Mouse (Mus musculus) adrenal gland, adult 8-10 months (tissue): Measurements from ENCODE around the gene Rapgef3. TPM values are rescaled to one million over a fixed set of nuclear protein-coding genes. Genes with fewer than 3 reads are reported as not detected.

Source experiments
- DNase-seq: peaks from one replicate; pipeline ENCODE4 v3.0.0; 2022
- total RNA-seq, 4 experiments: library from RNA; stranded (reverse); gene quantifications; 2 replicates each; pipeline ENCODE4 v1.2.4; 2022

The Rapgef3 gene
- total RNA-seq, result 10 to 100 TPM; 12.2 to 39.5 (median 25.7) TPM

DNA sequence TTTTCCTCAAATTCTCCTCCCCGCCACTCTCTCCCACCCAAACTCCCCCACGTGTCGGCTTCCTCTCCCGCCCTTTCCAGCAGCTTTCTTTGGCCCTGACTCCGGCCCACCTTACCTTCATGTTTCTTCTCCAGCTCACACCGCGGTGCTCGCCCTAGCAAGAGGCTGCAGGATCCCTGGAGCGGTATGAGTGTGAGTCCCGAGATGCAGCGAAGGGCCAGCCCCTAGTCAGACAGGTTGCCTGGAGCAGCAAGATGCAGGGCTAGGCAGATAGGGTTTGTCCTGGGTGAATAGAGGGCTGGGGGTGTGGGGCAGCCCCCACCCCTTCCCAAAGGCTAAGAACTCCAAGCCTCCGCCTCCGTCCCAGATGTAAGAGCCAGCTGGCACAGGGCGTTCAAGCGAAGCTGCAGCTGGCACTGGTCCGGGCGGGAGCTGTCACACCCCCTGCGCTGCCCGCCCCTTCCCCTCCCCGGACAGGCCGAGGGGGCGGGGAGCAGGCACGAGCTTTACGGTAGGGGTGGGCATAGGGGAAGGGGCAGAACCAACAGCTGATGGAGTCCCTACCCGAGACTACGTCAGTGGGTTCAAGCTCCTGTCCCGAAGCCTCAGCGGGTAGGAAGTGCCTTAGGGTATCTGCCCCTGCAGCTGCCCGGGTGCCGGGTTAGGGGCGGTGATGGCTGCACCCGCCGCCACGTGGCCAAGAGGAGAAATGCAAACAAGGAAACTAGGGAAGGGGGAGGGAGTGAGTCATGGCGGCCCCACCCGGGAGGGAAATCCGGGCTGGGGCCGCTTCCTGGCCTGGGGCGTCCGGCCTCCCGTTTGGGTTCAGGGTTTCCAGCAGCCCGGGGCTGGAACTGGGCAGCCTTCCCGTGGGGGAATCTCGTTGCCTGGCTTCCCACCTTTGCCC is at the start of gene Rapgef3:
TSS of gene Rapgef3 (minus strand) at position 693 of the 907 bp plus-strand sequence.
- peak; percentile 79 for DNase-seq

DNA sequence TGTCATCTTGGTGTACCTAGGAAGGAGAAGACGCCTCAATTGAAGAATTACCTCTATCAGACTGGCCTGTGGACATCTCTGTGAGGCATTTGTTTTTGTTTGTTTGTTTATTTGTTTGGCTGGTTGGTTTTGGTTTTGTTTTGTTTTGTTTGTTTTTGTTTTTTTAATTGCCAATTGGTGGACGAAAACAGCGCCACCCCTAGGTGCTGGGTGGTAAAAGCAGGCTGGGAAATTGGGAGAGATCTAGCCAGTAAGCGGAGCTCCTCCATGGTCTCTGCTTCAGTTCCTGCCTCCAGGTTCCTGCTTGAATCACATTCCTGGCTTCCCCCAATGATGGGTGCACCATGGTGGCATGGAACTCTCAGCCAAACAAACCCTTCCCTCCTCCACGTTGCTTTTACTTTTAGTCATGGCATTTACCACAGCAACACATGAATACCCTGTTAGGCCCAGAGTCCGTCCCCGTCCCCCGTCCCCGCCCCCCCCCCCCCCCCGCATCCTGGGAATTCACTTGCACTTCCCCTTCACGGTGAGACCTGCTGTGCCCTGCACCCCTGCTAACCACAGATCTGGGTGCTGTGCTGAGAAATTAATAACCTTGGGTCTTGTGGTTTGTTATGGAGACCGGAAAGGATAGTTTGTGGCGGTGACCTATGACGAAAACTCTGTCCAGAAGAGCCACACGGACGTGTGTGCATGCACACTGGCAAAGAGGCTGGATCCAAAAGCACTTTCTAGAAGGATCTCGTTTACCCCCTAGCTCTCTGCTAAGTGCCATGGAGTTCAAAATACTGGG is 48.6 kb upstream of the Rapgef3 start:
- no peak for DNase-seq

GRCm38 (mm10) chr15:97815254-97815653 is 47.5 kb upstream of the Rapgef3 start:
- DNase-seq, result no peak

GRCm38 (mm10) chr15:97814703-97815102 is 46.9 kb upstream of the Rapgef3 start:
- no peak for DNase-seq

GRCm38 (mm10) chr15:97813452-97814204 is 45.9 kb upstream of the Rapgef3 start:
- DNase-seq, result no peak

DNA sequence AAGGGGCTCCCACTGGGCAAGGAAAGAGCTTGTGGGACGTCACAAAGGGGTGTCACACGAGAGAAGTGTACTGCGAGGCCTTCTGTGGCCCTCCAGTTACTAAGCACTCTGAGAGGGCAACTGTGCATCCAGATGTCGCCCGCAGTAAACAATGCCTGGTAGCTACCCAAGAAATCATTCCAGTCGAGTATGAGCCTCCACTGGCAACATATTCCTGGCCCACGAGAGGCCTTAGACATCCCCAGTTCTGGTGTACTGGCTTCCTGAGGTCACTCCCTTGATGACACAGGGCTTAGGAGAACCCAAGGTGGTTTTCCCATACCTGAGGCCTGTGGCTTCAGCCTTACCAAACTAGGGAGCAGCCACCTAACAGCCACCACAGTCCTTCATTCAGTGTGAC is 45.1 kb upstream of the Rapgef3 start:
- no peak for DNase-seq

- peak; percentile 87 for DNase-seq
Observed at GRCm38 (mm10) chr15:97812126-97812525, 44.4 kb upstream of the Rapgef3 start.

GRCm38 (mm10) chr15:97811307-97811706 is 43.5 kb upstream of the Rapgef3 start:
- no peak for DNase-seq

DNA sequence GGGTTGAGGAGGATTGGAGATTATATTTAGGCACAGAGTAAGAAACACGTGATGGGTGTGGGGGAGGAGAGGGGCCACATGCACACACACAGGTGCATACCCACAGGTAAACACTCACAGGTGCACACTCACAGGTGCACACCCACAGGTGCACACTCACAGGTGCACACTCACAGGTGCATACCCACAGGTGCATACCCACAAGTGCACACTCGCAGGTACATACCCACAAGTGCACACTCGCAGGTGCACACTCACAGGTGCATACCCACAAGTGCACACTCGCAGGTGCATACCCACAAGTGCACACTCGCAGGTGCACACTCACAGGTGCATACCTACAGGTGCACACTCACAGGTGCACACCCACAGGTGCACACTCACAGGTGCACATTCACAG is 42.6 kb upstream of the Rapgef3 start:
- DNase-seq, result no peak

- DNase-seq, result peak; percentile 87
Observed at GRCm38 (mm10) chr15:97809942-97810341, 42.2 kb upstream of the Rapgef3 start.

DNA sequence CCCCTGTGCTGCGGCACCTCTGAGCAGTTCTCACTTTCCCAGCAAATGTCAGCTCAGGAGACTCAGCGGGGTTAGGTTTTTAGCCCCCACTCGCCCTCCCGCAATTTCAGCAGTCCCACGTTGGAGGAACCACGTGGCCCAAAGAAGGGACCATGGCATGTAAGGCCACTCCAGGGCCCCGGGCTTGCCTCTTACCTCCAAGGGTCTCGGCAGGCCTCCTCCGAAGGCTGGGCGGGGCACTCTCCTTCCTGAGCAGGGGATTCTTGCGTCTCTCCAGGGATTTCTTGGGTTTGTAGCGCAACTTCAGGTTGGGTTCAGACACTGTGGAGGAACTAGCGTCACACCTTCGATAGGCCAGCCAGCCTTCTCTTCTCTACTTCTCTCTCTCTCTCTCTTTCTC is 41.4 kb upstream of the Rapgef3 start:
- no peak for DNase-seq

- no peak for DNase-seq
Observed at GRCm38 (mm10) chr15:97808532-97808931, 40.8 kb upstream of the Rapgef3 start.

GRCm38 (mm10) chr15:97807867-97808266 is 40.1 kb upstream of the Rapgef3 start:
- DNase-seq, result no peak

- no peak for DNase-seq
Observed at GRCm38 (mm10) chr15:97802575-97802974, 34.8 kb upstream of the Rapgef3 start.

GRCm38 (mm10) chr15:97801811-97802210 is 34.0 kb upstream of the Rapgef3 start:
- no peak for DNase-seq

- DNase-seq, result no peak
Observed at GRCm38 (mm10) chr15:97800853-97801252, 33.1 kb upstream of the Rapgef3 start.

- no peak for DNase-seq
Observed at GRCm38 (mm10) chr15:97799446-97799845, 31.7 kb upstream of the Rapgef3 start.

DNA sequence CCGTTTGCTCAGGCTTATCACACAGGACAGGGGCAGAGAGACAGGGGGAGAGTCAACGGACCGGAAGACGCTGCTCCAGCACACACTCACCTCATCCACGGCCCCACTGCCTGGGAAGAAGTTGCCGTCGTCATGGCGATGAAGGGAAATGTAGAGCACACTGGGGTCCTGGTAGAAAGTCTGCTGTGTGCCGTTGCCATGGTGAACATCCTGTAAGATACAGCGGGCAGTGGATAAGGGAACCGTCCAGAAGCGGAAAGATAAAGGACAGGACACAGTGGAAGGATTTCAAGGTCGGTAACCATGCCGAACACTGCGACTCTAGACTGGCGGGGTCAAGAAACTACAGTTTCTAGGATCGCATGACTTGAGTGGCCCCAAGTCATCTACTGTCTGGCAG is 30.4 kb upstream of the Rapgef3 start:
- no peak for DNase-seq

DNA sequence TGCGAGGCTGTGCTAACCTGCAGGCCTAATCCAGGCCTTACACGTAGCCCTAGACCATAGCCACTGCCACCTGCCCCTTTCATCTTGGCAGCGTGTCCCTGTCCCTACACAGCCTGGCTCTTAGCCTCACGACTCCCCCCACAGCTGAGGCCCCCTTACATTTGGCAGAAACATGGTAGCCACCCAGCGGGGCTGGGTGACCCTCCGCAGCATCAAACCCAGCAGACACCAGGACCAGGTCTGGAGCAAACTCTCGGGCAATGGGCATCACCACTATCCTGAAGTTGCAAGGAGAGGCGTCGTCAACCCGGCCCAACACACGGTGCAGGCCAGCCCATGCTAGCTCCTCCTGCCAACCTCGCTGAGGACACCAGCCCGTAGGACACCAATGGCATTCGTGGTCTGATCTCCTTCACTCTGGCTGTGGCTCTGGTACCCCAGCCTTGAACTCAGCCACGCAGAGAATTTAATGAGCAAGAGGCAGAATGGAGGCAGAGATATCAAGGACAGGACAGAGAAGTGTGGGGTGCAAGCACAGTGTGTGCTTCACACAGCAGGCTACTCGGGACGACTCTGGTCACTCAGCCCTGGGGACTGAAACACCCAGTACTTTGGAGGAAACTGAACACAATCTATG is 29.0 kb upstream of the Rapgef3 start:
- no peak for DNase-seq

DNA sequence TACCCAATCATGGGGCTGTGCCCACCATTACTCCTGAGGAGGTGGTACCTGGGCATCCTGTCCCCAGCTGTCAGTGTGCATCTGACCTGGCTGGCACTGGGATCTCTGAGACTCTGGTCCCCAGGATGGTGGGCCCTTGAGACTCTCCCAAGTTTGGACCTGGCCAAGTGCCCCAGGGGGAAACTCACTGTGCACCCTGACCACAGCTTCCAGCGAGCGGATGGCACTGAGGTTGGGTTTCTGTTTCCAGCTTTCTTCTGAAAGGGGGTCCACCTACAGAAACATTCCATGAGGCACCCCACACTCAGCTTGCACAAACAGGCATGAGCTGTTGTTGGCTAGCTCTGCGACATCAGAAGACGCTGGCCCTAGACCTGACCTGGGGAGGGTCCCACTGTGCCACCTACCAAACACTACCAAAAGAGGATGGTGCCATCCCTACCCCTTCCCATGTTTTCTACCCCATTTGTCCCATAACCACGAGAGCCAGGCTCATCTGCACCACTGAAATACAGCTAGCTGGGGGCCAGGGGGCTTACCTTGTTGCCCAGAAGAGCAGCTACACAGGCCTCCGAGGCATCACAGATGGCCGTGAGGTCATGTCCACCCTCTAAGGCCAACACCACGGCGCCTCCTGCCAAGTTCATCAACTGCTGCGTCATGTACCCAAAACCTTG is 27.9 kb upstream of the Rapgef3 start:
- no peak for DNase-seq

- DNase-seq, result no peak
Observed at GRCm38 (mm10) chr15:97794268-97794667, 26.5 kb upstream of the Rapgef3 start.
